9 mouse cellular contexts compared by ENCODE assay signal in genomic region chr12:111008500-111009490, GRCm38 (mm10). TPM values are rescaled to one million over a fixed set of nuclear protein-coding genes. Genes with fewer than 3 reads are reported as not detected.
DNase-seq lines count a peak whose midpoint lies in the region; ATAC-seq and TF ChIP-seq lines count a peak whose summit lies in the region.
"Had no signal": no experiment of that assay in that cellular context is flagged by ENCODE, and none has a peak within 500 bp of the region (broad histone marks: within the 10 kb centered on the region; RNA-seq: fewer than 3 reads in every experiment).

No protein-coding gene starts in this region.

- DNase-seq in forebrain, embryonic 14.5 days (ENCODE audit: low spot score) = peak; percentile 3
- DNase-seq in MEL (ENCODE audit: low read depth, low spot score) = peak; percentile 47
- DNase-seq in limb, embryonic 10.5 days (ENCODE audit: low spot score) = no peak
- no peak for DNase-seq in thymus, adult 2 months
- DNase-seq in frontal cortex, postnatal 10 days (ENCODE audit: low spot score in 2 of 2) = no peak
- no peak for DNase-seq in c-Kit-positive CD71-positive TER-119-positive erythroid progenitor cells, embryonic 14.5 days (ENCODE audit: low spot score)

- no peak overlapping the region for H3K9ac ChIP-seq in forebrain, embryonic 14.5 days (ENCODE audit: low read length)
- no peak overlapping the region for H3K9ac ChIP-seq in forebrain, embryonic 12.5 days
- peak overlapping the region; percentile 59 for H3K9ac ChIP-seq in MEL (ENCODE audit: control insufficient read depth, low read depth, low read length, poor library complexity, severe bottlenecking)
- H3K9ac ChIP-seq in embryonic facial prominence, embryonic 13.5 days = peak overlapping the region; percentile 58; the same call in 1 of the 2 replicates
- H3K9ac ChIP-seq: limb, embryonic 12.5 days had no signal

- WGBS in forebrain, embryonic 14.5 days = 70% methylated on average over 11 of the region's 11 CpGs
- WGBS in forebrain, embryonic 12.5 days = 82% methylated on average over 11 of the region's 11 CpGs
- 48% methylated on average over 11 of the region's 11 CpGs for WGBS in embryonic facial prominence, embryonic 13.5 days
- WGBS in limb, embryonic 10.5 days = 73% methylated on average over 11 of the region's 11 CpGs
- 96% methylated on average over 11 of the region's 11 CpGs for WGBS in thymus, adult 2 months

- H3K27me3 ChIP-seq in forebrain, embryonic 14.5 days (replicated peaks; ENCODE audit: control insufficient read depth, insufficient read depth, low read length) = no peaks in the 10 kb centered on the region
- H3K27me3 ChIP-seq in forebrain, embryonic 12.5 days = no peaks in the 10 kb centered on the region
- H3K27me3 ChIP-seq in MEL (ENCODE audit: control insufficient read depth in 1 of 2, insufficient read depth in 2 of 2, low read length in 2 of 2) = no peaks in the 10 kb centered on the region
- no peaks in the 10 kb centered on the region for H3K27me3 ChIP-seq in embryonic facial prominence, embryonic 13.5 days
- H3K27me3 ChIP-seq in limb, embryonic 10.5 days (ENCODE audit: low read depth, poor library complexity, severe bottlenecking) = no peaks in the 10 kb centered on the region
- H3K27me3 ChIP-seq in thymus, adult 2 months (ENCODE audit: control insufficient read depth, insufficient read depth, low read length) = no peaks in the 10 kb centered on the region
- H3K27me3 ChIP-seq: limb, embryonic 12.5 days had no signal

- no peak overlapping the region for H3K4me2 ChIP-seq in forebrain, embryonic 14.5 days (ENCODE audit: low read length)
- no peak overlapping the region for H3K4me2 ChIP-seq in forebrain, embryonic 12.5 days
- H3K4me2 ChIP-seq in embryonic facial prominence, embryonic 13.5 days = no peak overlapping the region
- H3K4me2 ChIP-seq: limb, embryonic 12.5 days had no signal

- no peaks in the 10 kb centered on the region for H3K79me2 ChIP-seq in MEL (ENCODE audit: control insufficient read depth, insufficient read depth, low read length, poor library complexity)

- H3K27ac ChIP-seq in forebrain, embryonic 14.5 days (ENCODE audit: low read depth, low read length) = 0 out of 2 replicates have a peak overlapping the region, but pooled peaks have one; percentile 18
- H3K27ac ChIP-seq in forebrain, embryonic 12.5 days = no peak overlapping the region
- H3K27ac ChIP-seq in MEL (ENCODE audit: control insufficient read depth, low read depth, low read length) = peak overlapping the region; percentile 78
- H3K27ac ChIP-seq in embryonic facial prominence, embryonic 13.5 days = peak overlapping the region; percentile 34; the same call in 1 of the 2 replicates
- H3K27ac ChIP-seq in limb, embryonic 10.5 days = peak overlapping the region; percentile 62
- H3K27ac ChIP-seq in thymus, adult 2 months (ENCODE audit: control insufficient read depth, insufficient read depth, low read length) = no peak overlapping the region

- H3K9me3 ChIP-seq in forebrain, embryonic 14.5 days (replicated peaks; ENCODE audit: control insufficient read depth, low read length) = no peaks in the 10 kb centered on the region
- no peaks in the 10 kb centered on the region for H3K9me3 ChIP-seq in forebrain, embryonic 12.5 days
- H3K9me3 ChIP-seq in MEL (replicated peaks; ENCODE audit: insufficient read depth, low read length) = no peaks in the 10 kb centered on the region
- no peaks in the 10 kb centered on the region for H3K9me3 ChIP-seq in embryonic facial prominence, embryonic 13.5 days
- H3K9me3 ChIP-seq in limb, embryonic 10.5 days (replicated peaks) = no peaks in the 10 kb centered on the region

- no peak overlapping the region for H3K4me3 ChIP-seq in forebrain, embryonic 14.5 days (ENCODE audit: low read depth, low read length)
- H3K4me3 ChIP-seq in forebrain, embryonic 12.5 days (replicated peaks) = no peak overlapping the region
- H3K4me3 ChIP-seq in MEL (ENCODE audit: control insufficient read depth in 1 of 2, insufficient read depth in 1 of 2, low read depth in 2 of 2, low read length in 2 of 2) = peak overlapping the region in 1 of 2 experiments; percentile 3; a peak in 1 of 4 replicates
- H3K4me3 ChIP-seq in embryonic facial prominence, embryonic 13.5 days = no peak overlapping the region
- no peak overlapping the region for H3K4me3 ChIP-seq in limb, embryonic 10.5 days
- H3K4me3 ChIP-seq in thymus, adult 2 months (ENCODE audit: control insufficient read depth, insufficient read depth, low read length) = no peak overlapping the region
- H3K4me3 ChIP-seq: limb, embryonic 12.5 days had no signal

- no peak for TF ChIP-seq CTCF in MEL (IDR thresholded peaks at IDR 0.05 in 2 of 3, conservative IDR thresholded peaks at IDR 0.05 in 1 of 3; ENCODE audit: control insufficient read depth in 1 of 3, insufficient read depth in 1 of 3, low read depth in 2 of 3, low read length in 3 of 3, poor library complexity in 1 of 3, severe bottlenecking in 1 of 3)
- TF ChIP-seq CTCF in thymus, adult 2 months (IDR thresholded peaks at IDR 0.05; ENCODE audit: borderline replicate concordance, control insufficient read depth, extremely low read depth, insufficient read depth, low read length, poor library complexity) = no peak

- no peaks in the 10 kb centered on the region for H3K36me3 ChIP-seq in forebrain, embryonic 14.5 days (ENCODE audit: control insufficient read depth, insufficient read depth, low read length)
- H3K36me3 ChIP-seq in forebrain, embryonic 12.5 days (replicated peaks) = no peaks in the 10 kb centered on the region
- peaks cover 0 to 31% of the 10 kb centered on the region in 2 experiments; a peak in 2 of 4 replicates for H3K36me3 ChIP-seq in MEL (ENCODE audit: control insufficient read depth in 1 of 2, insufficient read depth in 2 of 2, low read length in 2 of 2)
- H3K36me3 ChIP-seq in embryonic facial prominence, embryonic 13.5 days = no peaks in the 10 kb centered on the region
- H3K36me3 ChIP-seq in limb, embryonic 10.5 days = no peaks in the 10 kb centered on the region
- no peaks in the 10 kb centered on the region for H3K36me3 ChIP-seq in thymus, adult 2 months (ENCODE audit: control insufficient read depth, insufficient read depth, low read length)
- H3K36me3 ChIP-seq: limb, embryonic 12.5 days had no signal

- TF ChIP-seq RAD21 in MEL (IDR thresholded peaks at IDR 0.05; ENCODE audit: low read depth, low read length) = no peak

- H3K4me1 ChIP-seq in forebrain, embryonic 14.5 days (ENCODE audit: control insufficient read depth, insufficient read depth, low read length) = peaks cover 4% of the 10 kb centered on the region
- peaks cover 17% of the 10 kb centered on the region; the same call in 1 of the 2 replicates for H3K4me1 ChIP-seq in forebrain, embryonic 12.5 days
- peaks cover 26 to 45% of the 10 kb centered on the region in 2 experiments for H3K4me1 ChIP-seq in MEL (ENCODE audit: control insufficient read depth in 1 of 2, insufficient read depth in 2 of 2, low read length in 2 of 2)
- H3K4me1 ChIP-seq in embryonic facial prominence, embryonic 13.5 days = peaks cover 36% of the 10 kb centered on the region
- peaks cover 31% of the 10 kb centered on the region for H3K4me1 ChIP-seq in limb, embryonic 10.5 days
- peaks cover 22% of the 10 kb centered on the region for H3K4me1 ChIP-seq in thymus, adult 2 months (replicated peaks; ENCODE audit: control insufficient read depth, insufficient read depth, low read length)

- TF ChIP-seq POLR2A in MEL (IDR thresholded peaks at IDR 0.05; ENCODE audit: control insufficient read depth in 1 of 2, insufficient read depth in 1 of 2, low read depth in 1 of 2, low read length in 2 of 2, poor library complexity in 1 of 2) = no peak
- no peak for TF ChIP-seq POLR2A in thymus, adult 2 months (IDR thresholded peaks at IDR 0.05; ENCODE audit: control insufficient read depth, extremely low read depth, insufficient read depth, low read length, poor library complexity)

- no peak for ATAC-seq in forebrain, embryonic 14.5 days
- ATAC-seq in forebrain, embryonic 12.5 days (ENCODE audit: low FRiP score) = no peak
- ATAC-seq in embryonic facial prominence, embryonic 13.5 days (ENCODE audit: insufficient number of reproducible peaks, insufficient read depth, low FRiP score, low TSS enrichment, low read depth) = no peak

- no peak for TF ChIP-seq EP300 in MEL (IDR thresholded peaks at IDR 0.05; ENCODE audit: low read depth in 1 of 2, low read length in 2 of 2)

TF ChIP-seq in MEL, 35 proteins besides CTCF, POLR2A, EP300 and RAD21:
- TF ChIP-seq MEF2A (IDR thresholded peaks at IDR 0.05; ENCODE audit: extremely low read depth, insufficient replicate concordance, low read depth, low read length, poor library complexity, severe bottlenecking) = no peak
- TF ChIP-seq MAZ (IDR thresholded peaks at IDR 0.05; ENCODE audit: low read depth, low read length) = 0 out of 2 replicates have a peak, but pooled peaks have one; percentile 30

RNA-seq across cellular contexts. Expression of gene Ankrd9, which starts 30.0 kb away (rescaled TPM):
- polyA plus RNA-seq in forebrain, embryonic 14.5 days (2014; fragmentation: Nextera tagmentation; extraction: Ambion mirVana) = 6.0 and 7.2 TPM in 2 replicates
- 15.0 and 15.5 TPM in 2 replicates for polyA plus RNA-seq in forebrain, embryonic 12.5 days (2016; fragmentation: Nextera tagmentation; extraction: Ambion mirVana)
- 17.8 and 26.0 TPM in 2 replicates for total RNA-seq in MEL (2012; rRNA removed)
- polyA plus RNA-seq in MEL (2012; ENCODE audit: insufficient read depth in 1 of 2, insufficient read length in 2 of 2, low read depth in 1 of 2, low replicate concordance in 2 of 2, missing spikeins in 1 of 2) = 10 to 100 TPM in 1 of 2 experiments, not detected in 1; 13.8 TPM
- 16.4 and 16.8 TPM in 2 replicates for polyA plus RNA-seq in embryonic facial prominence, embryonic 13.5 days (2015; fragmentation: Nextera tagmentation; extraction: Ambion mirVana)
- polyA plus RNA-seq in limb, embryonic 10.5 days (2016; fragmentation: Nextera tagmentation; extraction: Ambion mirVana) = 15.2 and 17.2 TPM in 2 replicates
- 32.6 and 33.0 TPM in 2 replicates for polyA plus RNA-seq in thymus, adult 2 months (2012; rRNA removed)

RNA-seq across cellular contexts. Expression of gene Rcor1, which starts 30.4 kb away (rescaled TPM):
- 8.5 and 9.7 TPM in 2 replicates for polyA plus RNA-seq in forebrain, embryonic 14.5 days (2014; fragmentation: Nextera tagmentation; extraction: Ambion mirVana)
- polyA plus RNA-seq in forebrain, embryonic 12.5 days (2016; fragmentation: Nextera tagmentation; extraction: Ambion mirVana) = 10.1 and 10.7 TPM in 2 replicates
- total RNA-seq in MEL (2012; rRNA removed) = 23.1 and 24.0 TPM in 2 replicates
- 10 to 100 TPM; 37.1 to 44.3 TPM for polyA plus RNA-seq in MEL (2012; ENCODE audit: insufficient read depth in 1 of 2, insufficient read length in 2 of 2, low read depth in 1 of 2, low replicate concordance in 2 of 2, missing spikeins in 1 of 2)
- 11.6 and 14.2 TPM in 2 replicates for polyA plus RNA-seq in embryonic facial prominence, embryonic 13.5 days (2015; fragmentation: Nextera tagmentation; extraction: Ambion mirVana)
- polyA plus RNA-seq in limb, embryonic 10.5 days (2016; fragmentation: Nextera tagmentation; extraction: Ambion mirVana) = 7.9 and 9.1 TPM in 2 replicates
- polyA plus RNA-seq in thymus, adult 2 months (2012; rRNA removed) = 21.9 and 24.4 TPM in 2 replicates

Comparison
In these comparisons a context has a peak if more than half of its experiments do, and no peak if none do; other contexts are left out.
1. H3K27ac ChIP-seq: peak in forebrain, embryonic 14.5 days (single experiment), MEL (single experiment), embryonic facial prominence, embryonic 13.5 days (single experiment) and limb, embryonic 10.5 days (single experiment); none in forebrain, embryonic 12.5 days (single experiment) and thymus, adult 2 months (single experiment).
2. DNase-seq: peak in forebrain, embryonic 14.5 days (single experiment) and MEL (single experiment); none in limb, embryonic 10.5 days (single experiment), thymus, adult 2 months (single experiment), frontal cortex, postnatal 10 days (0 of 2) and c-Kit-positive CD71-positive TER-119-positive erythroid progenitor cells, embryonic 14.5 days (single experiment).
3. H3K9ac ChIP-seq: peak in MEL (single experiment) and embryonic facial prominence, embryonic 13.5 days (single experiment); none in forebrain, embryonic 14.5 days (single experiment) and forebrain, embryonic 12.5 days (single experiment).